Mouse (Mus musculus): ENCODE measurements around the gene Hbb-bs.
"Not testable (repeated sequence)": the region's sequence is repeated elsewhere in the genome, so short reads cannot be mapped to it uniquely, and the experiment has no call there.

Gene Hbb-bs

GRCm38 (mm10) chr7:103811223-103811845 lies 16.6 kb downstream of the Hbb-bs start:
- DNase-seq (ENCODE audit: extremely low read depth, low read depth, low spot score) = no peak

GRCm38 (mm10) chr7:103810746-103811145 lies 17.1 kb downstream of the Hbb-bs start:
- DNase-seq (ENCODE audit: extremely low read depth, low read depth, low spot score) = no peak

GRCm38 (mm10) chr7:103810296-103810695 lies 17.6 kb downstream of the Hbb-bs start:
- DNase-seq (ENCODE audit: extremely low read depth, low read depth, low spot score) = no peak

- no peak for DNase-seq (ENCODE audit: extremely low read depth, low read depth, low spot score)
Observed at GRCm38 (mm10) chr7:103809801-103810155, 18.1 kb downstream of the Hbb-bs start.

GRCm38 (mm10) chr7:103808971-103809800 lies 18.7 kb downstream of the Hbb-bs start:
- DNase-seq (ENCODE audit: extremely low read depth, low read depth, low spot score) = no peak

- not testable (repeated sequence) for DNase-seq (ENCODE audit: extremely low read depth, low read depth, low spot score)
Observed at GRCm38 (mm10) chr7:103808120-103808519, 19.8 kb downstream of the Hbb-bs start.

- DNase-seq (ENCODE audit: extremely low read depth, low read depth, low spot score) = no peak
Observed at GRCm38 (mm10) chr7:103806856-103807255, 21.0 kb downstream of the Hbb-bs start.

- no peak for DNase-seq (ENCODE audit: extremely low read depth, low read depth, low spot score)
Observed at GRCm38 (mm10) chr7:103792669-103793388, 35.1 kb downstream of the Hbb-bs start.

- DNase-seq (ENCODE audit: extremely low read depth, low read depth, low spot score) = no peak
Observed at GRCm38 (mm10) chr7:103791721-103792120, 36.2 kb downstream of the Hbb-bs start, which contains the start of gene Olfr67. Gene Olfr67, minus strand, starts transcription at chr7:103791821.

- DNase-seq (ENCODE audit: extremely low read depth, low read depth, low spot score) = no peak
Observed at GRCm38 (mm10) chr7:103779598-103779997, 48.3 kb downstream of the Hbb-bs start, which contains the start of gene Olfr68. Gene Olfr68, minus strand, starts transcription at chr7:103779698.

GRCm38 (mm10) chr7:103777652-103778051 lies 50.2 kb downstream of the Hbb-bs start:
- DNase-seq (ENCODE audit: extremely low read depth, low read depth, low spot score) = not testable (repeated sequence)

All from fat pad, adult 2 months (tissue).